Mouse (Mus musculus) liver, embryonic 14.5 days (tissue): ENCODE measurements around the gene Olfr530. TPM values are rescaled to one million over a fixed set of nuclear protein-coding genes. Genes with fewer than 3 reads are reported as not detected.

ENCODE experiments used
- ATAC-seq: fragments of 200-750 bp; cut with Nextera tagmentation; 2 replicates; pipeline ENCODE4 v1.8.0; 2017; ENCODE audit warnings: moderate number of reproducible peaks, mild to moderate bottlenecking, moderate library complexity; ENCODE audit not compliant: insufficient read depth
- DNase-seq, 3 experiments: peaks; one replicate each; pipeline ENCODE4 v3.0.0-alpha.2; 2012 to 2013; ENCODE audit warnings: low read depth in 3 of 3, low spot score in 3 of 3
- H3K27ac ChIP-seq: fragments of 300-500 bp; sonication (generic); 2 replicates; pipeline ENCODE4 v1.5.1; 2014; ENCODE audit warnings: moderate library complexity, mild to moderate bottlenecking, control low read depth, inconsistent platforms
- H3K27me3 ChIP-seq: fragments of 300-500 bp; sonication (generic); 2 replicates; pipeline ENCODE4 v1.6.1; 2014; ENCODE audit warnings: mild to moderate bottlenecking, low read length, moderate library complexity; ENCODE audit not compliant: control insufficient read depth, insufficient read depth
- H3K36me3 ChIP-seq: fragments of 300-500 bp; sonication (generic); replicated peaks from 2 replicates; pipeline ENCODE4 v1.6.1; 2014; ENCODE audit warnings: low read depth; ENCODE audit not compliant: control insufficient read depth, insufficient read depth
- H3K4me1 ChIP-seq, 2 experiments: fragments of 200-500 bp in 1 of 2; fragments of 300-500 bp in 1 of 2; sonication (generic) in 1 of 2; replicated peaks; 2 replicates each; pipeline ENCODE4 v1.6.1; 2012 to 2014; ENCODE audit warnings: antibody characterized with exemption in 1 of 2, inconsistent platforms in 1 of 2, low read length in 1 of 2; ENCODE audit not compliant: control insufficient read depth in 2 of 2, insufficient read depth in 2 of 2
- H3K4me2 ChIP-seq: fragments of 300-500 bp; sonication (generic); 2 replicates; pipeline ENCODE4 v1.6.1; 2014; ENCODE audit warnings: low read depth, mild to moderate bottlenecking, control low read depth, moderate library complexity
- H3K4me3 ChIP-seq, 2 experiments: fragments of 200-500 bp in 1 of 2; fragments of 300-500 bp in 1 of 2; sonication (generic) in 1 of 2; 2 replicates each; pipeline ENCODE4 v1.5.1; 2012 to 2014; ENCODE audit warnings: low read depth in 2 of 2, low read length in 2 of 2, mild to moderate bottlenecking in 2 of 2, control low read depth in 1 of 2, inconsistent platforms in 1 of 2, moderate library complexity in 1 of 2; ENCODE audit not compliant: insufficient read depth in 1 of 2
- H3K9ac ChIP-seq: fragments of 300-500 bp; sonication (generic); replicated peaks from 2 replicates; pipeline ENCODE4 v1.6.1; 2014; ENCODE audit warnings: mild to moderate bottlenecking, control low read depth, moderate library complexity
- H3K9me3 ChIP-seq: fragments of 300-500 bp; sonication (generic); 2 replicates; pipeline ENCODE4 v1.6.1; 2016; ENCODE audit warnings: low read length, mixed read lengths; ENCODE audit not compliant: control insufficient read depth
- CTCF ChIP-seq: IDR thresholded peaks from 2 replicates; pipeline ENCODE4 v1.5.1; 2016; ENCODE audit warnings: antibody characterized with exemption, low read depth, control low read depth
- EP300 ChIP-seq: IDR thresholded peaks from 2 replicates; pipeline ENCODE4 v1.6.1; 2016; ENCODE audit warnings: antibody characterized with exemption, low read depth
- WGBS: fragments of 180-500 bp; shearing (Covaris S2); extraction: QIAGEN DNeasy Blood & Tissue Kit; methylation state at CpG from one replicate; pipeline ENCODE4 v1.1.7; 2014; ENCODE audit not compliant: insufficient replicate concordance; 5-methylcytosine and 5-hydroxymethylcytosine counted together
- polyA plus RNA-seq, 2 experiments: library from polyadenylated mRNA; depleted of rRNA in 1 of 2; stranded (reverse) in 1 of 2; unstranded in 1 of 2; fragments of >200 nt; fragmentation: Nextera tagmentation in 1 of 2; extraction: Ambion mirVana in 1 of 2; gene quantifications; 2 replicates each; pipeline versions ENCODE4 v1.2.1 to v1.2.3; 2012 to 2014

The Olfr530 gene
- polyA plus RNA-seq (2012; rRNA removed) (not detected in 2 replicates), polyA plus RNA-seq (2014; fragmentation: Nextera tagmentation; extraction: Ambion mirVana) (not detected in 2 replicates)

DNA sequence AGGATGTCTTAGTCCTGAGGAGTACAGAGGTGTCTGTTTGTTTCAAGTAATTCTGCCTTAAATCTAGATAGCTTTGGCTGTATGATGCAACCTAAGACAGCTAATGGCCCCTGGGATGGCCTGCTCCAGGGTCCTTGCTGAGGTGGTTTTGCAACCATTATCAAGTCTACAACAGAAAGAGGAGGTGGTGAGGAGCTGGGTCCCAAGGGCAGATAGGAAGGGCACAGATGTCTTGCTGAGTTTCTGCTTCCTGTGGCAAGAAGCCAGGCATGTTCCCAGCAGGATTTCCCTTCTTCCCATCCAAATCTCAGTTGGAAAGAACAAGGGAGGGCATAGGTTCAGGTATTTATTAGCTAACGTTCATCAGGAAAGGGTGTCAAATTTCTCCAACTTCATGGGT is at the start of gene Olfr530:
TSS of gene Olfr530 (minus strand) at position 101 of the 400 bp plus-strand sequence.
- DNase-seq (no peak), ATAC-seq (no peak)
- Histone ChIP-seq H3K9me3 (no peaks in the 10 kb centered on the region), H3K4me3 (no peak within 1 kb of the TSS), H3K27ac (no peak within 1 kb of the TSS), H3K4me1 (no peaks in the 10 kb centered on the region), H3K4me2 (no peak within 1 kb of the TSS), H3K36me3 (no peaks in the 10 kb centered on the region), H3K27me3 (no peaks in the 10 kb centered on the region), H3K9ac (no peak within 1 kb of the TSS)
- WGBS = 54% methylated on average over 1 of the region's 1 CpGs
- TF ChIP-seq CTCF (no peak), EP300 (no peak)

DNA sequence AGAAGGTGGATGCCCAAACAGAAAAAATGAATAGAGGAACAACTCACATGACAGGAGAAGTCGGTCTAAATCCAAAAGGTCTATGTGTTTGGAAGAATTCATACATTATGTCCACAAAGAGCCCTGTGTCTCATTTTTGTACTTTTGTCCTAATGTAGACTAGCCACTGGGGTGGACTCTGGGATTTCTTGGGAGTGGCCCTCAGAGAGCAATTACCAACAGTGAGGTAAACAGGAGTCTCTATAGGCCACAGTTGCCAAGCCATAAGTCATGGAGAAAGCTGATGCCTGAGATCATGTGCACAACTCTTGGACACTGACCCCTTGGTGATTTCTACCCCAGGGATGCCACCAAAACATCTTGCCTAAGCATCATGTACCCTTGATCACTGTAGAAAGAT is 45.4 kb upstream of the Olfr530 start, which contains the start of gene Olfr532:
TSS of gene Olfr532 (minus strand) at position 101 of the 400 bp plus-strand sequence.
- H3K27ac ChIP-seq = no peak within 1 kb of the TSS
- no peaks in the 10 kb centered on the region for H3K4me1 ChIP-seq
- TF ChIP-seq CTCF = no peak
- no peak for TF ChIP-seq EP300
- H3K4me2 ChIP-seq = no peak within 1 kb of the TSS
- no peak within 1 kb of the TSS for H3K9ac ChIP-seq
- H3K4me3 ChIP-seq = no peak within 1 kb of the TSS
- no peak for ATAC-seq
- H3K9me3 ChIP-seq = no peaks in the 10 kb centered on the region
- no peaks in the 10 kb centered on the region for H3K27me3 ChIP-seq
- no peak for DNase-seq
- WGBS = 67% methylated on average over 1 of the region's 1 CpGs
- no peaks in the 10 kb centered on the region for H3K36me3 ChIP-seq

DNA sequence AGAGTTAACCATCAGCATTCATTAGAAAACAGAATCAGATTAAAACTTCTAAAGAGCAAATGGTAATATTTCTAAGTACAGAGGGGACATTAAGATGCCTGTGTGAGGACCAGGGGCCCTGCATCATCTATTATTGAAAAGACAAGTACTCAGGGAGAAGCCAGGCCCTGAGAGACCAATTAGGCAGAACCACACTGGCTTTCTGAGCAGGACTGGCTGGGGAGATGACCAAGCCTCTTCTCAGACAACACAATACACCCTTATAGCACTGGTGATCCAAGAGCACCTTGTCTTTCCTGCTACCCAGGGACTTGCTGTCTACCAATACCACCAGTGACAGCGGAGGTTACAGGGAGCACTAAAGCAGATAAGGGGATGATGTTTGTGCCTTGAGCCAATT is 26.7 kb upstream of the Olfr530 start, which contains the start of gene Olfr531:
TSS of gene Olfr531 (minus strand) at position 101 of the 400 bp plus-strand sequence.
- no peak within 1 kb of the TSS for H3K9ac ChIP-seq
- WGBS = 74% methylated on average over 1 of the region's 1 CpGs
- H3K9me3 ChIP-seq = no peaks in the 10 kb centered on the region

DNA sequence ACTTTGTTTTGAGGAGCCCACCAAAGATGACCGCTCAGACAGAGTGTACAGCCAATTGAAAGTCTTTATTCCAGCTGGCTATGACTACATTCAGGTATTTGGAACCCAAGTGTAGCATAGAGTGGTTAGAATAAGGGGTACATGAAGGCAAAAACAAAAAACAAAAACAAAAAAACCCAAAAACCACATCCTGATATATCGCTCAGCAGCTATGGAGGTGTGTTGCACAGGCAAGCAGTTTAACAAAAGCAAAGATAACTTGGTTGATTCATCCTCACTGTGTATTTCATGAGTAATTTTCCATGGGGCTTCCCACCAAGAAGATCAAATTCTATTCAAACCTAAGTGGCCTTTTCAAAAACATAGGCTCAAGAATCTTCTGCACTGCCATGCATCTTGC is 780 bp upstream of the Olfr530 start:
- H3K4me3 ChIP-seq = no peak overlapping the region
- TF ChIP-seq EP300 (no peak), CTCF (no peak)
- H3K36me3 ChIP-seq = no peaks in the 10 kb centered on the region
- WGBS = 67% methylated on average over 2 of the region's 2 CpGs
- DNase-seq (no peak), ATAC-seq (no peak)
- no peak overlapping the region for H3K4me2 ChIP-seq
- no peak overlapping the region for H3K9ac ChIP-seq
- H3K27me3 ChIP-seq = no peaks in the 10 kb centered on the region
- no peaks in the 10 kb centered on the region for H3K9me3 ChIP-seq
- no peak overlapping the region for H3K27ac ChIP-seq
- no peaks in the 10 kb centered on the region for H3K4me1 ChIP-seq

More for the DNA sequence above, 26.7 kb upstream of the Olfr530 start, which contains the start of gene Olfr531:
- Histone ChIP-seq H3K27me3 (no peaks in the 10 kb centered on the region), H3K4me1 (no peaks in the 10 kb centered on the region), H3K4me2 (no peak within 1 kb of the TSS), H3K27ac (no peak within 1 kb of the TSS), H3K36me3 (no peaks in the 10 kb centered on the region), H3K4me3 (no peak within 1 kb of the TSS)
- DNase-seq (no peak), ATAC-seq (no peak)
- TF ChIP-seq CTCF (no peak), EP300 (no peak)

DNA sequence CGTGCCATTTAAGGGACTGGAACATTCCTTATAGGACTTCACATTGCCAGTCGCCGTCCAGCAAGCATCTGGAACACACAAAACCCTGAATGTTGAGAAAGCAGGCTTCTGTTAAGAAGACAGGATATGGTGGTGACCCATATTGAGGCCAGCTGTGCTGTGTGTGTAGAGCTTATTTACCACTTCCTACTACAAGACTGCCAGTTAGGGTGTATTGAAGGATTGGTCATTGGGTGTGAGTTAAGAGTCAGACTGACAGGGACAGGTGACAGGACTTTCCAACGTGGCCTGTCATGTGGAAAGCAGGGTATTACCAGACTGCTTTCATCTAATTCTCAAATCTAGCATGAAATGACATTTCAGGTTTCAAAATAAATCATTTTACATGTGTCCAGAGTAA is 1.8 kb downstream of the Olfr530 start:
- Histone ChIP-seq H3K4me2 (no peak overlapping the region), H3K9ac (no peak overlapping the region), H3K27ac (no peak overlapping the region), H3K4me1 (no peaks in the 10 kb centered on the region), H3K27me3 (no peaks in the 10 kb centered on the region), H3K4me3 (no peak overlapping the region), H3K9me3 (no peaks in the 10 kb centered on the region), H3K36me3 (no peaks in the 10 kb centered on the region)
- no peak for TF ChIP-seq EP300
- no peak for TF ChIP-seq CTCF
- ATAC-seq (no peak), DNase-seq (no peak)
- 38% methylated on average over 4 of the region's 4 CpGs for WGBS
